Mouse (Mus musculus): ENCODE measurements around the gene Cd40lg. TPM values are rescaled to one million over a fixed set of nuclear protein-coding genes. Genes with fewer than 3 reads are reported as not detected.

Cd40lg gene
- total and polyA plus RNA-seq, 3 experiments: 0.19 to 0.21 TPM; not detected in 1

DNA sequence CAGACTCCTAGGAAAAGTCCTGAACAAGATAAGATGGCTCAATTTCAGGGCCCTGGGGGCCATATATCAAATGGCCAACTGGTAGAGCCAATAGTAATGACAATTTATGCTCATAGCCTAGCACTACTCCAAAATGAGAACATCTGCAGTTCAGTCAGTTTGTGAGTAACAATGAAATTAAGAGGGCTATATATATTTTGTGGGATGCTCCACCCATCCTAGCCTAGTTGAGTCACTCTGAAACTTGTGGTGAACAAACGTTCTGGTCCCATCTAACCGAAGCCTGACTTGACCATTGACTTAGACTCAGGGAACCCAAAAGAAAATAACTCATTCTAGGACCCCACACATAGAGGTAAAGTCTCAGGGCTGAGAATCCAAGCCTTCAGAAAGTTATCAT lies 29.5 kb upstream of the Cd40lg start:
- H3K79me2 ChIP-seq (replicated peaks; ENCODE audit: control insufficient read depth, extremely low read depth, insufficient read depth, poor library complexity, severe bottlenecking): no peaks in the 10 kb centered on the region
- DNase-seq (ENCODE audit: extremely low read depth): peak; percentile 57
- in situ Hi-C loops (cut with MboI; ENCODE audit: low pct_ligation_motif_present, low pct_unique_long_range_greater_than_20kb, low sequenced_read_pairs): no loop called here
- no peak overlapping the region; the same call in 1 of the 2 replicates for H3K4me2 ChIP-seq (ENCODE audit: insufficient read depth, low read depth, poor library complexity, severe bottlenecking)
- H3K27me3 ChIP-seq (replicated peaks): no peaks in the 10 kb centered on the region
- TF ChIP-seq BHLHE40 (IDR thresholded peaks at IDR 0.05; ENCODE audit: low read depth, low read length) (peak; percentile 24; the same call in 1 of the 2 replicates), RCOR1 (conservative IDR thresholded peaks at IDR 0.05; ENCODE audit: low read depth, low read length) (no peak), TCF12 (IDR thresholded peaks at IDR 0.05; ENCODE audit: low read depth, low read length) (no peak), MEF2A (IDR thresholded peaks at IDR 0.05; ENCODE audit: borderline replicate concordance, low read depth, low read length) (peak; percentile 78), JUN (IDR thresholded peaks at IDR 0.05; ENCODE audit: insufficient read depth, low read depth, low read length) (peak; percentile 78), EP300 (IDR thresholded peaks at IDR 0.05; ENCODE audit: low read length) (peak; percentile 74), IRF4 (IDR thresholded peaks at IDR 0.05; ENCODE audit: low read depth, low read length) (peak; percentile 87), JUND (conservative IDR thresholded peaks at IDR 0.05; ENCODE audit: low read depth, low read length) (peak; percentile 79), TBP (conservative IDR thresholded peaks at IDR 0.05; ENCODE audit: low read depth, low read length) (peak; percentile 74), ETS1 (conservative IDR thresholded peaks at IDR 0.05; ENCODE audit: low read depth, low read length) (no peak; the same call in 1 of the 2 replicates)
- H3K9me3 ChIP-seq (replicated peaks; ENCODE audit: low read length): no peaks in the 10 kb centered on the region
- no peak overlapping the region for H3K4me3 ChIP-seq (replicated peaks in 1 of 3; ENCODE audit: low read depth in 2 of 3, low read length in 2 of 3, poor library complexity in 1 of 3)
- peaks cover 10 to 13% of the 10 kb centered on the region in 2 experiments; a peak in 2 of 4 replicates for H3K4me1 ChIP-seq (ENCODE audit: control insufficient read depth in 1 of 2, insufficient read depth in 2 of 2)
- H3K27ac ChIP-seq (ENCODE audit: insufficient read depth, low read depth): no peak overlapping the region
- dilution Hi-C loops (cut with MboI; ENCODE audit: extremely low pct_ligation_motif_present, extremely low pct_unique_long_range_greater_than_20kb, low sequenced_read_pairs): no loop called here
- no peak overlapping the region for H3K9ac ChIP-seq (ENCODE audit: insufficient read depth, low read depth)
- no peaks in the 10 kb centered on the region for H3K36me3 ChIP-seq (replicated peaks in 1 of 2; ENCODE audit: control insufficient read depth in 1 of 2, insufficient read depth in 1 of 2, low read length in 1 of 2)

DNA sequence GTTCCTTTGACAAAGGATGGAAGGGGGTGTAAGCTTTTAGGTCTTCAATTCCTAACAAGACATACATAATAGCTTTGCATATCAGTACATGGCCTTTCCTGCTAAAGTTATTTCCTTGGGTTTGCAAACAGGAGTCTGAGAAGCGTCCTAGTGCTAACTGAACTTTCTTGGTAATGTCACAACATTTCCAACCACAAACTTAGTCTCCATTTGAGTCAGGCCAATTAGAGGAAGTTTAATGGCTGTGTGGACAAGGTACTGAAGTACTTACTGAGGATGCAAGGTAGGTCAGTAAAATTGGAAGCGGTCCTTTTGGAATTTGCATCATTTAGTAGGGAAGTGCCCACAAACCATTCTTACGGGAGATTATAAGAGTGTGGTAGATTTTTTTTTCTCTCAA lies 28.6 kb upstream of the Cd40lg start:
- Histone ChIP-seq H3K4me3 (replicated peaks in 1 of 3; ENCODE audit: low read depth in 2 of 3, low read length in 2 of 3, poor library complexity in 1 of 3) (no peak overlapping the region), H3K9me3 (replicated peaks; ENCODE audit: low read length) (no peaks in the 10 kb centered on the region), H3K4me2 (ENCODE audit: insufficient read depth, low read depth, poor library complexity, severe bottlenecking) (no peak overlapping the region), H3K27me3 (replicated peaks) (no peaks in the 10 kb centered on the region), H3K4me1 (ENCODE audit: control insufficient read depth in 1 of 2, insufficient read depth in 2 of 2) (peaks cover 4 to 13% of the 10 kb centered on the region in 2 experiments; a peak in 1 of 4 replicates), H3K27ac (ENCODE audit: insufficient read depth, low read depth) (no peak overlapping the region), H3K79me2 (replicated peaks; ENCODE audit: control insufficient read depth, extremely low read depth, insufficient read depth, poor library complexity, severe bottlenecking) (no peaks in the 10 kb centered on the region), H3K36me3 (replicated peaks in 1 of 2; ENCODE audit: control insufficient read depth in 1 of 2, insufficient read depth in 1 of 2, low read length in 1 of 2) (no peaks in the 10 kb centered on the region), H3K9ac (ENCODE audit: insufficient read depth, low read depth) (no peak overlapping the region)
- in situ Hi-C loops (cut with MboI; ENCODE audit: low pct_ligation_motif_present, low pct_unique_long_range_greater_than_20kb, low sequenced_read_pairs): no loop called here
- peak; percentile 39 for DNase-seq (ENCODE audit: extremely low read depth)
- dilution Hi-C loops (cut with MboI; ENCODE audit: extremely low pct_ligation_motif_present, extremely low pct_unique_long_range_greater_than_20kb, low sequenced_read_pairs): no loop called here
- TF ChIP-seq ZMIZ1 (IDR thresholded peaks at IDR 0.05; ENCODE audit: low read depth, low read length): no peak
- no peak for TF ChIP-seq E2F4 (IDR thresholded peaks at IDR 0.05; ENCODE audit: insufficient replicate concordance, low read depth, low read length)
- TF ChIP-seq KAT2A (IDR thresholded peaks at IDR 0.05; ENCODE audit: insufficient replicate concordance, low read length): no peak
- no peak for TF ChIP-seq MYC (IDR thresholded peaks at IDR 0.05; ENCODE audit: low read depth, low read length)
- TF ChIP-seq RAD21 (IDR thresholded peaks at IDR 0.05; ENCODE audit: low read depth, low read length): no peak
- peak; percentile 55; the same call in 1 of the 2 replicates for TF ChIP-seq BHLHE40 (IDR thresholded peaks at IDR 0.05; ENCODE audit: low read depth, low read length)
- no peak for TF ChIP-seq ZNF384 (IDR thresholded peaks at IDR 0.05; ENCODE audit: low read depth, low read length)
- TF ChIP-seq PAX5 (IDR thresholded peaks at IDR 0.05; ENCODE audit: low read length): no peak
- no peak for TF ChIP-seq UBTF (IDR thresholded peaks at IDR 0.05; ENCODE audit: low read depth, low read length)
- no peak for TF ChIP-seq POLR2AphosphoS2 (IDR thresholded peaks at IDR 0.05; ENCODE audit: low read depth, low read length)
- TF ChIP-seq ELF1 (IDR thresholded peaks at IDR 0.05; ENCODE audit: low read depth, low read length): peak; percentile 18; the same call in 1 of the 2 replicates
- peak; percentile 35; the same call in 1 of the 2 replicates for TF ChIP-seq RCOR1 (conservative IDR thresholded peaks at IDR 0.05; ENCODE audit: low read depth, low read length)
- no peak for TF ChIP-seq SIN3A (IDR thresholded peaks at IDR 0.05; ENCODE audit: low read length)
- TF ChIP-seq MAFK (IDR thresholded peaks at IDR 0.05; ENCODE audit: insufficient replicate concordance, low read length): no peak
- no peak for TF ChIP-seq TBP (conservative IDR thresholded peaks at IDR 0.05; ENCODE audit: low read depth, low read length)
- TF ChIP-seq EP300 (IDR thresholded peaks at IDR 0.05; ENCODE audit: low read length): peak; percentile 93
- no peak for TF ChIP-seq CTCF (conservative IDR thresholded peaks at IDR 0.05 in 1 of 2, IDR thresholded peaks at IDR 0.05 in 1 of 2; ENCODE audit: low read depth in 2 of 2, low read length in 2 of 2)
- no peak for TF ChIP-seq POLR2A (IDR thresholded peaks at IDR 0.05; ENCODE audit: low read depth, low read length)
- no peak for TF ChIP-seq MAX (IDR thresholded peaks at IDR 0.05; ENCODE audit: low read length)
- no peak for TF ChIP-seq NELFE (IDR thresholded peaks at IDR 0.05; ENCODE audit: low read depth, low read length)
- TF ChIP-seq CHD1 (IDR thresholded peaks at IDR 0.05; ENCODE audit: low read depth, low read length): no peak
- no peak for TF ChIP-seq USF1 (IDR thresholded peaks at IDR 0.05; ENCODE audit: low read depth, low read length)
- no peak for TF ChIP-seq ZKSCAN1 (IDR thresholded peaks at IDR 0.05; ENCODE audit: borderline replicate concordance, low read depth, low read length)
- TF ChIP-seq GABPA (IDR thresholded peaks at IDR 0.05; ENCODE audit: insufficient replicate concordance, low read depth, low read length): no peak
- TF ChIP-seq ZC3H11A (IDR thresholded peaks at IDR 0.05; ENCODE audit: low read depth, low read length): no peak
- no peak for TF ChIP-seq NRF1 (IDR thresholded peaks at IDR 0.05; ENCODE audit: low read depth, low read length)
- peak; percentile 84 for TF ChIP-seq JUN (IDR thresholded peaks at IDR 0.05; ENCODE audit: insufficient read depth, low read depth, low read length)
- TF ChIP-seq ETS1 (conservative IDR thresholded peaks at IDR 0.05; ENCODE audit: low read depth, low read length): peak; percentile 53
